Mouse (Mus musculus): ENCODE results near the gene Scamp5. TPM values are rescaled to one million over a fixed set of nuclear protein-coding genes. Genes with fewer than 3 reads are reported as not detected.

The Scamp5 gene
- total RNA-seq (2022), result 1 to 10 TPM; 4.1 to 7.3 (median 6.5) TPM

DNA sequence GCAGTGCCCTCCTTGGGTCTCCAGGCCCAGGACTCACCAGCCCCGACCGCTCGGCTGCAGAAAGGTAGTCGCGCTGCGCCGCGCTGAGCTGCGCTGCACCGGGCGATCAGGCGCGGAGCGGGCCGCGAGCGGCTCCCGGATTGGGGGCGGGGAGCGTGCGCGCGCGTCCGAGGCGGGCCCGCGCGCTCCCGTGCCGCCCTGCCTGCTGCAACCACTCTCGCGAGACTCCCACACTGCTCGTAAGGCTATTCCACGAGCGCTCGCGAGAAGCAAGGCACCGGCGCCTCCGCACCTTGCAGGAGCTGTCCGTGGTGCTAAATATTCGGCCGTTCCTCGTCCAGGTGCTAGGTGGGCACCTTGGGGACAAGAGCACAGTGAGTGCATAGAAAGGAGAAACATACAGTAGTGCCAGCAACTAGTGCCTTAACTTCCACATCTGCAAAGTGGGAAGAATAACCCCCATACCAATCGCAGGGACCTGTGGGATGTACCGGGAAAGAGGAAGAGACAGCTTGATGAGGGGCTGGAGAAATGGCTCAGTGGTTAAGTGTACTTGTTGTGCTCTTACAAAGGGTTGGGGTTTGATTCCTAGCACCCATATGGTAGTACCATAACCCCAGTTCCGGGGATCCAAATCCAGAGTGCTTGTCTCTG is at the start of gene Scamp5:
Gene Scamp5 (minus strand): TSS at position 165 of the 654 bp plus-strand sequence.
- DNase-seq (ENCODE audit: low spot score), result peak; percentile 76

DNA sequence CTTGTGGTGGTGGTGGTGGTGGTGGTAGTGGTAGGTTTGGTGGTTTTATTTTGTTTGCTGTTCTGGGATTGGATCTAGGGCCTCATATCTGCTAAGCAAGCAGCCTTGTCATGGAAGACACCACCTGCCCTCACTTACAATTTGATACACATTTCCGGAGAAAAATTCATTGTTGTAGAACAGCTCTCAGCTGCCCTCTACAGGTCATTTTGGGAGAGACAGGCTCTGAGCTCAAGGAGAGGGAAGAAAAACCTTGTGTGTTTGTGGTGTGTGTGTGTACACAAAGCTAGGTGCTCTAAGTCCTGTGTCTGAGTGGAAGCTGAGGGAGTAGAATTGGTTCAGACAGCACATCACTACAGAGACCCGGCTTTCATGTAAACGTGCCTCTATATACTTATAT is 49.3 kb upstream of the Scamp5 start:
- DNase-seq (ENCODE audit: low spot score), result peak; percentile 68

DNA sequence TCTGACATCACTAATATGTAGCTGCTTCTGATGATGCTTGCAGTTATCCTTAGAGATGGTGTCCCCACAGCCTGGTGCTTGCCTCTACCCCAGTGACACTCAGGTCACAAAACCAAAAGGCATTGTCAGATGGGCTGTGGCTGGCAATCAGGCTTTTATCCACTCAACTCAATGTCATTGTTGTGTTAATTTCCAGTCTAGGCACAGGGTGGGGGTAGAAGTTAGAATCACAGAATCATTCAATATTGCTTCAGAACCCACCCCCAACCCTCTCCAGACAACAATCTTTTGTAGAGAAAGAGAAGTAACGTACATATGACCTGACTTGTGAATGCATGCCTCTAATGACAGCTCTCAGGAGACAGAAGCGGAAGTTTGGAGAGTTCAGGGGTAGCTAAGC is 42.7 kb upstream of the Scamp5 start:
- no peak for DNase-seq (ENCODE audit: low spot score)

DNA sequence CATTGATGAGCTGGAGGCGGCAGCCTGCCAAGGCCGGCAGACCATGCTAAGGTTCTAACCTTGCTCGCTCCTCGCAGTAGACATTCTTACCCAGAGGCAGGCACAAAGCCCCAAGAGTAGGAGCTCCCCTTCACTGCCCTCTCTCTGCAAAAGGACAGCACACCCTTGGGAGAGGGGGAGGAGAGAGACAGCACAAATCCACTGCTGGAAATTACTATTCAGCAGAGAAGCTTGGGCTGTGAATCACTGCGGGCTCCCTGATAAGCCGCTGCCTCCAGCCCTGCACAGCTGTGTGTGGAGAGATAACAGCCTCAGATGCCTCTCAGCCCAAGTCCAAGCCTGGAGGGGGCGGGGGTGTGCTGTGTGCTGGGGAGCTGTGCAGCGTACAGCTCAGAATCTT is 37.8 kb upstream of the Scamp5 start:
- peak; percentile 69 for DNase-seq (ENCODE audit: low spot score)

DNA sequence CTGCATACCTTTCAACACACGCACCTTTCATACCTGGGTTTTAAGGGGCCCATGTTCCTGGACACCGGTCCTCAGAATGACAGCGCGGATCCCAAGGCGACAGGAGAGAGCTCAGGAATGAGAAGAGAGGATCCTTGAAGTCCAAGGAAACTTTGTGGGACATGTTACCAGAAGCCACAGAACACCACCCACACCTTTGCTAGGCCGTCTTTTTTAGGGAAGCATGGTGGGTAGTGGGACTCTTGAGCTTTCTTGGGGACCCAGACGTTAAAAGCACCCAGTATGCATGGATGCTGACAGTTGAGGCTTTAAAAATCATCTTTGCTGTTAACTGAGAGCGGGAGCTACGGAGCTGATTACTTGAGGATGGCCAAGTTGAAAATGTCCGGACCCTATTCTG is 37.0 kb upstream of the Scamp5 start:
- no peak for DNase-seq (ENCODE audit: low spot score)

DNA sequence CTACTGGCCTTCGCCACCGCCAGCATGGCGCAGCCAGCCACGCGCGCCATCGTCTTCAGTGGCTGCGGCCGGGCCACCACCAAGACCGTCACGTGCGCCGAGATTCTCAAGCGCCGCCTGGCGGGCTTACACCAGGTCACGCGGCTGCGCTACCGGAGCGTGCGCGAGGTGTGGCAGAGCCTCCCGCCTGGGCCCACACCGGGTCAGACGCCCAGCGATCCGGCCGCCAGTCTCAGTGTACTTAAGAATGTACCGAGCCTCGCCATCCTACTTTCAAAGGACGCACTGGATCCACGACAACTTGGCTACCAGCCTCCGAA is 36.5 kb upstream of the Scamp5 start:
- DNase-seq (ENCODE audit: low spot score), result no peak

DNA sequence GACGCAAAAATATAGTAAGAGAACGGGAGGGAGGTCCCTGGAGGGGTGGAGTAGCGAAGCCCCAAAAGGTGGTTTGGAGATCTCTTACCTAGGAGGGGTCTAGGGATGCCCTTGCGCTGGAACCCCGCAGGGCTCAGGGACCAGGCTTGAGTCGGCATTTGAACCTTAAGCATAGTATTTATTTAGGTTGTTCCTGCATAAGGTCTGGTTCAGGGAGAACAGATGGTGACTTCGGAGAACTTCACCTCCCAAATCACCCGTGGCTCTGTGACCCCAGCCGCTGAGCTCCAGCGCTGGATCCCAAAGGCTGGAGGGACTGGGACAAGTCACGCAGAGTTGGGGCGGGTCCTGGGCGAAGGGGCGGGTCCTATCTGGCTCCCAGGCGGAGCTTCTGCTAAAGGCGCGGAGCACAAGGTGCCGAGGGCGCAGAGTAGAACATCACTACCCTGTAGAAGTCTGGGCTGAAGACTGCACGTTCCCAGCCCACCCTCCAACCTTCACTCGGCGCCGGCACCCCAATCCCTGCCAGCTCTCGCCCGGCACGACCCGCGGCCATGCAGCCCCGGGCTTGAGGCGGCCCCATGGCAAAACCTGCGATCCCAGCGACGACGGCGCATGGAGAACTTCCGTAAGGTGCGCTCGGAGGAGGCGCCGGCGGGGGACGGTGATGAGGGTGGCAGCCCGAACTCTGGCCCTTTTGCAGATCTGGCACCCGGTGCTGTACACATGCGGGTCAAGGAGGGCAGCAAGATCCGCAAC is 35.9 kb upstream of the Scamp5 start, which contains the start of gene Rpp25:
Gene Rpp25 (plus strand): TSS at position 405 of the 759 bp plus-strand sequence.
- peak; percentile 66 for DNase-seq (ENCODE audit: low spot score)

DNA sequence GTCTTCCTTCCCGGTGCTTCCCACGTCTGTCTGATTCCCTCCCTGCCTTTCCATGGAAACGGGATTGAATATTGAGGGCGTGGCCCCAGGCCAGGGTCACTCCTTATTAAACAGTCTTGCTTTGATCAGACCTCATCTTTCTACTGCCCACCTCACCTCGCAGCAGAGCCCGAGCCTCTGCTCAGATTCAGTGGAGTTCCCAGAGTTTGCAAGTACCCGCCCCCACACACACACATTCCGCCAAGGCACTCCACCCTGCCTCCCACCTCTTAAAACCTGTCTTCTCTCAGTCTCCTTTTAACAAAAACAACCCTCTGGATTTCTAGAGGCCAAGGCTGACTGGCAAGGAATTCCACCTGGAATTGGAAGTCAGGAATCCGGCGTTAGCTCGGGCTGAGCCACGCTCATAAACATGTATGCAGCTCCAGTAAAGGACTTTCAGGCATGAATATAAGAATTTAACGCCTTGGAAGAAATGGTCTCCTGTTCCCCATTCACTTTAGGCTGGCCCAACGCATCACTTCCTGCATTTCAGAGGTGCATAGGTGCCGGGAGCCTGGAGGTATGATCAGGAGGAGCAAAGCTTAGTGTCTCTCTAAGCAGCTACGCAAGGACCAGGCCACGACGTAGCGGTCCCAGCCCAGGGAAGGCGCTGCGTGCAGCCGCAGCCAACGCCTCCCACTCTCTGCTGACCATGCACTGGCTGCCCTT is 35.2 kb upstream of the Scamp5 start:
- no peak for DNase-seq (ENCODE audit: low spot score)

DNA sequence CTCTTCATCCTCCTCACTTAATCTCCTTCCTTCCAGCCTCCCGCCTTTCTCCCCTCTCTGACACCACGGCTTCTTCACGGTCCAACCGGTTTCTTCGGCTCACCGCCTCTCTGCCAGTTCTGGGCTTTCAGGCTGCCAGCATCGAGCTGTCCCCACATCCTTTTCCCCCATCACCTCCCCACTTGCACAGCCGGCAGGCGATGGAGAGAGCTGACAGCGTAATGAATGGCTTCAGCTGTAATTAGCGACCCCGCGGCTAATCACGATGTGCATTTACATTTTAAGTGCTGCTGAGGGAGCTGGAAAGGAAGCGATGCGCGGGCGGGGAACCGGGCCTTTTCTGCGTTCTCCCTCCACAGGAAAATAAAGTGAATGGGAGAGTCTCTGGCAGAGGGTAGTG is 34.0 kb upstream of the Scamp5 start:
- no peak for DNase-seq (ENCODE audit: low spot score)

DNA sequence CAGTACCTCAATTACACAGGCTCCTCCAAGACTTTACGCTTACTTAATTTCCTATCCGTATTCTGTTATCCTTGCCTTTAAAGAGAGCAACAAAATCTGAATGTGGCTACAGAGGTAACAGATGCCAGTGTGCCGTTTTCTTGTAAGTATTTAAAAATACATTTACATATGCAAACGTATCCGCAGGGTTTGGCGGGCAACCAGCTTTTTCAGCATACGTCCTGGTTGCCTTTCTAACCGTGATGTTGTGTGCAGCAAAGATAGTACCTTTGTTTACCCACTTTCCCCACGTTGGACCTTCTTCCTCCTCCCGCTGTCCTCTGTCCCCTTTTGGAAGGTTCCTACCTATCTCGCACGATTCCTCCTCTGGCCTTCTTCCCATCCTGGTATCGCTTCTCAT is 33.6 kb upstream of the Scamp5 start:
- DNase-seq (ENCODE audit: low spot score), result no peak

DNA sequence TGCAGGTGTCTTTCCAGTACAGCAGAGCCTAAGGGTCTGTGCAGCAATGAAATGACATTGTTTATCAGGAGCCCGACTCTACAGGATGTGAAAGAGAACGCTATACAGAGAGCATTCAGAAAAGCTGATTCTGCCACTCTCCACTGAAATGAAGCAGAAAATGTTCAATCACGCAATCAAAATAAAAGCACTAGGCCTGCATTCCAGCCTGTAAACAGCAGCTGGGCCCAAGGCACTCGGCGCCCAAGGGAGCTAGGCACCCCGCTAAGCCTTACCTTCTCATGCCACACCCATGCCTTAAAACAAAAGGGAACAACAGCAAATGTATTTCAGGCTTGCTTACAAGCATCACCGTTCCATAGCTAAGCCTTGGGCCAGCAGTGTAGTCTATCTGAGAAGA is 30.7 kb upstream of the Scamp5 start:
- no peak for DNase-seq (ENCODE audit: low spot score)

DNA sequence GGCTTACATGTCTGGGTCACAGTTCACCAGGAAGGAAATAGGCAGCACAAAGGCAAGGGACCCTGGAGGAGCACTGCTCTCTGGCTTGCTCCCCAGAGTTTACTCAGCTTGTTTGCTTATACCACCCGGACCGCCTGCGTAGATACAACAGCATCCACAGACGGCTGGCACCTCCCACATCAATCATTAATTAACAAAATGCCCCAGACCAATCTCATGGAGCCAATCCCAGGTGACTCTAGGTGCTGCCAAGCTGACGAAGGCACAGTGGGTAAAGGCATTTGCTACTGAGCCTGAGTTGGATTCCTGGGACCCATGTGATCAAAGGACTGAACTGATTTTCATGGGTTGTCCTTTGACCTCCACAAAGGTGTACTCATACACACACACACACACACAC is 29.4 kb upstream of the Scamp5 start:
- no peak for DNase-seq (ENCODE audit: low spot score)

DNA sequence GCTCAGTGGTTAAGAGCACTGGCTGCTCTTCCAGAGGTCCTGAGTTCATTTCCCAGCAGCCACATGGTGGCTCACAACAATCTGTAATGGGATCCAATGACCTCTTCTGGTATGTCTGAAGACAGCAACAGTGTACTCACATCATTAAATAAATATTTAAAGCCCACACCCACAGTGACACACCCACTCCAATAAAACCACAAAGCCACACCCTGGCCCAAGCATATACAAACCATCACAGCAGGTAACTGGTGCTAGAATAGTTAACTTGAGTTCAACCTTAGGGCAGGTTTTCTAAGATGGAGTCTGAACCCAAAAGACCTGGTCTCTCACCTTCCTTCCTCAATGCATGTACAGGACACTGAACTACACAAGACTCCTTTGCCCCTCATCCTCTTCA is 27.1 kb upstream of the Scamp5 start:
- DNase-seq (ENCODE audit: low spot score), result no peak

DNA sequence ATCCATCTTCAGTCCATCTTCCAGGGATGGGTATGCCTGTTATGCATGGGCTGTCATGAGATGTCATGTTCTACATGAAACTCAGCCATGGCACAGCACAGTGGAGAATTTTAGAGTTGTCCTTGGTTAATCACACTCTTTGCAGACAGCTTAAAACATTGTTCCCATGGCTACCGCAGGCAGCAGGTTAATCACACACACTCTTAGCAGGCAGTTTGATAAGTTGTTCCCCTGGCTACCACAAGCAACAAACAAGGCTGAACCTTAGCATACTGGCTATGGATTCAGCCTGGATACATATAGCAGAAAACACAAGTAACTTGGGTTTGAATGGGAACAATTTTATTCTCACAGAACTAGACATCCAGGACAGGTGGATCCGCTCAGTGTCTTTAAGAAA is 25.7 kb upstream of the Scamp5 start:
- no peak for DNase-seq (ENCODE audit: low spot score)

DNA sequence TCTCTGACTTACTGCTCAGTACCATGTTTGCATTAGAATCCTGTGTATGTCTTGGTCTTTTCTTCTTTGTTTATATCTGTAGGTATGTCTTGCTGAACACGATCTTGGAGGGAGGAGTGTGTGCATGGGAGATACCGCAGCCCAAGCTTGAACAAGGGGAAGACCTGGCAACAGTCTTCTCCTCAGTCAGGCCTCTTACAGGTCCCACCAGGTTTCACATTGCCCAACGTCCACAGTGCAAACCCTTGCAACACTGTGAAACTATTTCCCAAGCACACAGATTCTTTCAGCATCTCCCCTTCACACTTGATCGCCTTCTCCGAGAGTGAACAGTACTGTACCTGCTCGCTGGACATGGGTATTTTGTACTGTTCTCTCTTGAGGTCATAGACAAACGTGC is 19.9 kb upstream of the Scamp5 start:
- DNase-seq (ENCODE audit: low spot score), result no peak

DNA sequence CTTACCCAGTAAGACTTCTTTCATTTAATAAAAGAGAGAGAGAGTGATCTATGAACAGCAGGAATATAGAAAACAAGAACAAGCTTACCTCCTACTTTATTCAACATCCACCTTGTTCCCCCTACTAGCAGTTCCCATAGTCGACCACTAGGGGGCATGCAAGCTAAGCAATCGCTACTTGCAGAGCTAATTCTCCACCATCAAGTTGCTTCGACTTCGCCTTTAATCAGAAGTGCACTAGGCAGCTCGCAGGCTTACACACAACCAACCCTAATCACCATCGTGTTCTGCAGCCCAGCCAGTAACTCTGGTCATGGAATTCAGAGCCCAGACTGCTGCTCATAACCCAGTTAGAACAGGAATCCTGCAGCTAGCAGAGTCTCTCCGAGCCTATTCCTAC is 17.9 kb upstream of the Scamp5 start:
- DNase-seq (ENCODE audit: low spot score), result peak; percentile 82

DNA sequence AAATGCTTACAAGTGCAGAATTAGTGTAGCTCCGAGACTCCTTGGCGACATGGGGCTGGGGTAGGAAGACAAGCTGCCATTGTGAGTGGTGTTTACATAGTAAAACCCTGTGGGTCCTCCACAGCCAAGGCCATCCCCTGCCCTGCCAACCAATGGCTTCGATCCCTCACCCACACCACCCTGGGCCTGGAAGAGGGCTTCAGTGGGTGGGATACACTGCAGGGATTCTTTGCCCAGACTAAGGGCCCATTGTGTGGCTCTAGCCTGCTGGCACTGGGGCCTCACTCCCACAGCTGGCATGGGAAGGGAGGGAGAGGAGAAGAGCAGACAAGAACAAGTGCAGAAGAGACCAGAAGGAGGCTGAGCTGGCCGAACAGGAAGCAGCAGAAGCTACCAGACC is 1.1 kb upstream of the Scamp5 start:
- no peak for DNase-seq (ENCODE audit: low spot score)

DNA sequence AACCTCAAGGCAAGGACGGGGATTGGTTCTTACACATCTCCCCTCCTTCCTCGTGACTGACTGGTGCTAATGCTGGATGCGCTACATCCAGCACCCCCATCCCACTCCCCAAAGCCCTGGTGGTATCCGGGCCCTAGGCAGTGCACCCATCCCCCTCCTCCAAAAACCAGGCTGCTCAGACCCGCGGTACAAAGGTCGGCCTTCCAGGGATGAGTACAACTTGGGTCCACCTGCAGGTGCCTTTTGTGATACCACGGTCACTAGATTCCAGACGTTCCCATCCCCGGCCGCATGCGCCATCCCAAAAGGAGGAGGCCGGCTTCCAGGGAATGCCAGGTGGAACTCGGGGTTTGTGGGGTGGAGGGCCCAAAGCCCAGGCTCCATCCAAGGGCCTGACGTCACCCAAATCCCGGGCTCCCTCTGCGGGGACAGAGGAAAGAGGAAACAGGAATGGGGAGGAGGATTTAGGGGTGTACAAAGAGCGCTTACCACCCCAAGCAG is 539 bp downstream of the Scamp5 start:
- no peak for DNase-seq (ENCODE audit: low spot score)

DNA sequence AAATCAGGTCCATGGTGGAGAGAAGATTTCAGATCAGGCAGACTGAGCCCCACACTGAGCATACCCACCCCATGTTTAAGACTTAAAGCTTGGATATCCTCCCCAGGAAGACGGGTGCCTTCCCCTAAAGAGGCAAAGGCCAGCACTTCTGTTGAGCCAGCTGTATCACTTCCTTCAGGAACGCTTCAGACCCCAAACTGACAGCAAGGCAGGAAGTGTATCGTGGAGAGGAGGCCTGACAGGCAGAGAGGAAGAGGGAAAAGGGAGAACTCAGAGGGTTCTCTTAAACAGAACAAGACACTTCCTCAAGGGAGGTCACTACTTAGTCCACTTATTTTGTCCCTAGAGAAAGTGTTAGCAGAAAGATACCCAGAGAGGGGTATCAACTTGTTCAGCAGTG is 1.8 kb downstream of the Scamp5 start:
- peak; percentile 26 for DNase-seq (ENCODE audit: low spot score)

DNA sequence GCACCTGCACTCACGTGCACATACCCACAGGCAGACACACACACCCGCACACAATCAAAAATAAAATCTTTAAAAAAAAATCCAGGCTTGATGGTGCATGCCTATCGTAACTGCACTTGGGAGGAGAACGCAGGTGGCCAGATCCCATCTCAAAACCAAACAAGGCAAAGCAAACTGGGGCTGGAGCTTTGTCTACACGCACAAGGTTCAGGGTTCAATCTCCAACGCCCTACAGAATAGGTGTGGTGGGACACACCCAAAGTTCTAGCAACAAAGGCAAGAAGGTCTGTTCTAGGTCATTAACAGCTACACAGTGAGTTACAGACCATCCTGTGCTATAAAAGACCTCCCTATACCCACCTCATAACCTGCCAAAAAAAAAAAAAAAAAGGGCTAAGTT is 5.0 kb downstream of the Scamp5 start:
- DNase-seq (ENCODE audit: low spot score), result no peak

DNA sequence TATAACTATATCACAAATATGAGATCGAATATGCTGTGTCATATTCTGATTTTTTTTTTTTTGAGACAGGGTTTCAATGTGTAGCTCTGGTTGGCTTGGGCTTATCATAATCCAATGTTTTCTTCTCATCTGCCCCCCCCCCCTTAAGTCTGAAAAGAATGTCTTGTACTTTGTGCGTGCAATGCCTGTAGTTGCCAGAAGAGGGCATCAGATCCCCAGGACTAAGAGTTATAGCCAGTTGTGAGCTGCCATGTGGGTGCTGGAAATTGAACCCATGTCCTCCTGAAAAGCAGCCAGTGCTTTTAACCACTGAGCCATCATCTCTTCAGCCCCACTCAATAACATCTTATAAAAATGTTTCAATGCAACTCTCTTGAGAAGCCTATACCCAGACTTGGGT is 8.2 kb downstream of the Scamp5 start:
- DNase-seq (ENCODE audit: low spot score), result no peak

DNA sequence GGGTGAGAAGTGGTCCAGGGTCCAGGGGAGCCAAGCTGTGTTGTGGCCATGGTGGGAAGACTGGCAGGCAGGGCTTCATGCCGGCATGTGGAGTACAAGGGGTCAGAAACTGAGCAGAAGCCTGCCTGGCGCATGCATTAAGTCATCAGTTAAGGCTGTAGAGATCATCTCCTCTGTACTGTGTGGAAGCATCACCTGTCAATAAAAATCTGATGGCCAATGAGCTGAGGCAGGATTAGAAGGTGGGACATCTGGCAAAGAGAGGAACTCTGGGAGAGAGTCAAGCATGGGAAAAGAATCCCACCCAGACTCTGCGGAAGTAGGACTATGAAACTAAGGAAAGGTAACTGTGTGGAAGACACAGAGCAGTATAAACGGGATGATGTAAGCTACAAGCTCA is 14.3 kb downstream of the Scamp5 start:
- DNase-seq (ENCODE audit: low spot score), result no peak

Measured in heart, adult 8-10 months (tissue).